Mouse (Mus musculus) forebrain, embryonic 14.5 days (tissue): ENCODE results near the gene Fkbp5. TPM values are rescaled to one million over a fixed set of nuclear protein-coding genes. Genes with fewer than 3 reads are reported as not detected.

ENCODE experiments used
- ATAC-seq: fragments of 200-750 bp; cut with Nextera tagmentation; 2 replicates; pipeline ENCODE4 v1.8.0; 2017; ENCODE audit warnings: mild to moderate bottlenecking, moderate library complexity
- DNase-seq: peaks from one replicate; pipeline ENCODE4 v3.0.0-alpha.2; 2015; ENCODE audit warnings: low spot score
- H3K27ac ChIP-seq: fragments of 300-500 bp; sonication (generic); 2 replicates; pipeline ENCODE4 v1.5.1; 2014; ENCODE audit warnings: low read depth, mild to moderate bottlenecking, control low read depth, low read length, moderate library complexity
- H3K27me3 ChIP-seq: fragments of 300-500 bp; sonication (generic); replicated peaks from 2 replicates; pipeline ENCODE4 v1.6.1; 2014; ENCODE audit warnings: low read length, control low read depth, mixed read lengths; ENCODE audit not compliant: control insufficient read depth, insufficient read depth
- H3K36me3 ChIP-seq: fragments of 300-500 bp; sonication (generic); 2 replicates; pipeline ENCODE4 v1.6.1; 2014; ENCODE audit warnings: low read length, control low read depth; ENCODE audit not compliant: control insufficient read depth, insufficient read depth
- H3K4me1 ChIP-seq: fragments of 300-500 bp; sonication (generic); 2 replicates; pipeline ENCODE4 v1.6.1; 2014; ENCODE audit warnings: antibody characterized with exemption, low read length, control low read depth; ENCODE audit not compliant: control insufficient read depth, insufficient read depth
- H3K4me2 ChIP-seq: fragments of 300-500 bp; sonication (generic); 2 replicates; pipeline ENCODE4 v1.6.1; 2014; ENCODE audit warnings: mild to moderate bottlenecking, control low read depth, low read length
- H3K4me3 ChIP-seq: fragments of 300-500 bp; sonication (generic); 2 replicates; pipeline ENCODE4 v1.5.1; 2014; ENCODE audit warnings: low read depth, low read length, control low read depth
- H3K9ac ChIP-seq: fragments of 300-500 bp; sonication (generic); 2 replicates; pipeline ENCODE4 v1.6.1; 2014; ENCODE audit warnings: mild to moderate bottlenecking, low read length, control low read depth, moderate library complexity
- H3K9me3 ChIP-seq: fragments of 300-500 bp; sonication (generic); replicated peaks from 2 replicates; pipeline ENCODE4 v1.6.1; 2016; ENCODE audit warnings: low read length, control low read depth, mixed read lengths; ENCODE audit not compliant: control insufficient read depth
- WGBS: fragments of 180-500 bp; shearing (Covaris S2); extraction: QIAGEN DNeasy Blood & Tissue Kit; methylation state at CpG from one replicate; pipeline ENCODE4 v1.1.7; 2014; 5-methylcytosine and 5-hydroxymethylcytosine counted together
- polyA plus RNA-seq: library from polyadenylated mRNA; unstranded; fragments of >200 nt; fragmentation: Nextera tagmentation; extraction: Ambion mirVana; gene quantifications from 2 replicates; pipeline ENCODE4 v1.2.1, GENCODE M21; 2014

The Fkbp5 gene
- polyA plus RNA-seq, 1 experiment from 2014 or later = 11.7 TPM

- WGBS = 76% methylated on average over 14 of the region's 14 CpGs
- H3K9ac ChIP-seq = no peak within 1 kb of the TSS
- no peak within 1 kb of the TSS for H3K4me2 ChIP-seq
- no peaks in the 10 kb centered on the region for H3K4me1 ChIP-seq
- DNase-seq (no peak), ATAC-seq (no peak)
- H3K27ac ChIP-seq = no peak within 1 kb of the TSS
- H3K36me3 ChIP-seq = no peaks in the 10 kb centered on the region
- no peaks in the 10 kb centered on the region for H3K9me3 ChIP-seq
- H3K27me3 ChIP-seq = no peaks in the 10 kb centered on the region
- H3K4me3 ChIP-seq = no peak within 1 kb of the TSS
These were observed 31.8 kb upstream of the Fkbp5 start, which contains the start of gene Clpsl2 for GRCm38 (mm10) chr17:28549111-28549510. Gene Clpsl2 (plus strand): TSS chr17:28549411.

- H3K4me2 ChIP-seq = no peak overlapping the region
- 75% methylated on average over 11 of the region's 11 CpGs for WGBS
- DNase-seq = no peak
- H3K9ac ChIP-seq = no peak overlapping the region
- no peak for ATAC-seq
- H3K36me3 ChIP-seq = no peaks in the 10 kb centered on the region
- H3K27me3 ChIP-seq = no peaks in the 10 kb centered on the region
- H3K27ac ChIP-seq = no peak overlapping the region
- H3K4me3 ChIP-seq = no peak overlapping the region
- no peaks in the 10 kb centered on the region for H3K4me1 ChIP-seq
- no peaks in the 10 kb centered on the region for H3K9me3 ChIP-seq
These were observed 31.2 kb upstream of the Fkbp5 start for GRCm38 (mm10) chr17:28548550-28548949.

- Histone ChIP-seq H3K36me3 (no peaks in the 10 kb centered on the region), H3K9ac (no peak overlapping the region), H3K27ac (no peak overlapping the region), H3K4me1 (no peaks in the 10 kb centered on the region), H3K9me3 (no peaks in the 10 kb centered on the region), H3K27me3 (no peaks in the 10 kb centered on the region), H3K4me3 (no peak overlapping the region), H3K4me2 (no peak overlapping the region)
- WGBS = 95% methylated on average over 1 of the region's 1 CpGs
- no peak for DNase-seq
- no peak for ATAC-seq
These were observed 29.6 kb upstream of the Fkbp5 start for GRCm38 (mm10) chr17:28546925-28547324.

- 0 out of 2 replicates have a peak, but pooled peaks cover 7% of the 10 kb centered on the region for H3K9me3 ChIP-seq
- no peaks in the 10 kb centered on the region for H3K27me3 ChIP-seq
- no peak for DNase-seq
- ATAC-seq = no peak
- no peak overlapping the region for H3K9ac ChIP-seq
- H3K4me3 ChIP-seq = no peak overlapping the region
- WGBS = 50% methylated on average over 12 of the region's 12 CpGs
- no peaks in the 10 kb centered on the region for H3K4me1 ChIP-seq
- H3K4me2 ChIP-seq = no peak overlapping the region
- H3K36me3 ChIP-seq = no peaks in the 10 kb centered on the region
- H3K27ac ChIP-seq = no peak overlapping the region
These were observed 20.6 kb upstream of the Fkbp5 start for GRCm38 (mm10) chr17:28537881-28538280.

- H3K9ac ChIP-seq = no peak overlapping the region
- H3K9me3 ChIP-seq = no peaks in the 10 kb centered on the region
- H3K27me3 ChIP-seq = 0 out of 2 replicates have a peak, but pooled peaks cover 4% of the 10 kb centered on the region
- ATAC-seq (no peak), DNase-seq (no peak)
- H3K27ac ChIP-seq = no peak overlapping the region
- no peaks in the 10 kb centered on the region for H3K36me3 ChIP-seq
- no peak overlapping the region for H3K4me2 ChIP-seq
- H3K4me3 ChIP-seq = no peak overlapping the region
- no peaks in the 10 kb centered on the region for H3K4me1 ChIP-seq
- 90% methylated on average over 13 of the region's 13 CpGs for WGBS
These were observed 16.0 kb upstream of the Fkbp5 start for GRCm38 (mm10) chr17:28533327-28533726.

- no peak overlapping the region for H3K9ac ChIP-seq
- no peak for ATAC-seq
- WGBS = 91% methylated on average over 7 of the region's 7 CpGs
These were observed 15.2 kb upstream of the Fkbp5 start for GRCm38 (mm10) chr17:28532557-28532956.

GRCm38 (mm10) chr17:28531946-28532345 is 14.6 kb upstream of the Fkbp5 start:
- 0 out of 2 replicates have a peak, but pooled peaks cover 4% of the 10 kb centered on the region for H3K27me3 ChIP-seq
- no peaks in the 10 kb centered on the region for H3K4me1 ChIP-seq
- H3K27ac ChIP-seq = no peak overlapping the region
- H3K9me3 ChIP-seq = no peaks in the 10 kb centered on the region
- 11% methylated on average over 18 of the region's 18 CpGs for WGBS
- ATAC-seq (no peak), DNase-seq (no peak)
- no peak overlapping the region for H3K4me3 ChIP-seq
- H3K9ac ChIP-seq = no peak overlapping the region
- H3K4me2 ChIP-seq = no peak overlapping the region
- H3K36me3 ChIP-seq = no peaks in the 10 kb centered on the region

More at GRCm38 (mm10) chr17:28532557-28532956, 15.2 kb upstream of the Fkbp5 start:
- DNase-seq = no peak
- Histone ChIP-seq H3K36me3 (no peaks in the 10 kb centered on the region), H3K4me1 (no peaks in the 10 kb centered on the region), H3K27me3 (0 out of 2 replicates have a peak, but pooled peaks cover 4% of the 10 kb centered on the region), H3K27ac (no peak overlapping the region), H3K9me3 (no peaks in the 10 kb centered on the region), H3K4me2 (no peak overlapping the region), H3K4me3 (no peak overlapping the region)

- ATAC-seq = no peak
- WGBS = 86% methylated on average over 6 of the region's 6 CpGs
These were observed 13.2 kb upstream of the Fkbp5 start, which contains the start of gene Armc12 for GRCm38 (mm10) chr17:28530506-28530905. Gene Armc12 (plus strand): TSS chr17:28530806.

GRCm38 (mm10) chr17:28529116-28529515 is 11.8 kb upstream of the Fkbp5 start:
- no peak overlapping the region for H3K4me2 ChIP-seq
- DNase-seq = no peak
- no peaks in the 10 kb centered on the region for H3K9me3 ChIP-seq
- no peak overlapping the region for H3K27ac ChIP-seq
- H3K27me3 ChIP-seq = 0 out of 2 replicates have a peak, but pooled peaks cover 4% of the 10 kb centered on the region
- no peaks in the 10 kb centered on the region for H3K4me1 ChIP-seq
- no peaks in the 10 kb centered on the region for H3K36me3 ChIP-seq
- no peak for ATAC-seq
- no peak overlapping the region for H3K9ac ChIP-seq
- H3K4me3 ChIP-seq = no peak overlapping the region
- WGBS = 69% methylated on average over 4 of the region's 4 CpGs

More at GRCm38 (mm10) chr17:28530506-28530905, 13.2 kb upstream of the Fkbp5 start, which contains the start of gene Armc12:
- Histone ChIP-seq H3K4me3 (no peak within 1 kb of the TSS), H3K36me3 (no peaks in the 10 kb centered on the region), H3K4me2 (no peak within 1 kb of the TSS), H3K27me3 (0 out of 2 replicates have a peak, but pooled peaks cover 4% of the 10 kb centered on the region), H3K27ac (no peak within 1 kb of the TSS), H3K4me1 (no peaks in the 10 kb centered on the region), H3K9me3 (no peaks in the 10 kb centered on the region), H3K9ac (no peak within 1 kb of the TSS)
- DNase-seq = no peak
